Mouse (Mus musculus) liver, postnatal 0 days (tissue): Measurements from ENCODE around the gene Dennd1b. TPM values are rescaled to one million over a fixed set of nuclear protein-coding genes. Genes with fewer than 3 reads are reported as not detected.

Source experiments
- ATAC-seq: fragments of 200-750 bp; cut with Nextera tagmentation; 2 replicates; pipeline ENCODE4 v1.8.0; 2017; ENCODE audit warnings: mild to moderate bottlenecking, moderate library complexity
- DNase-seq: peaks from one replicate; pipeline ENCODE4 v3.0.0-alpha.2; 2016
- H3K27ac ChIP-seq: fragments of 300-500 bp; sonication (generic); 2 replicates; pipeline ENCODE4 v1.5.1; 2014; ENCODE audit warnings: antibody characterized with exemption, moderate library complexity, mild to moderate bottlenecking, low read depth
- H3K27me3 ChIP-seq: fragments of 300-500 bp; sonication (generic); 2 replicates; pipeline ENCODE4 v1.6.1; 2014; ENCODE audit warnings: low read length, control low read depth, mixed read lengths; ENCODE audit not compliant: insufficient read depth
- H3K36me3 ChIP-seq: fragments of 300-500 bp; sonication (generic); replicated peaks from 2 replicates; pipeline ENCODE4 v1.6.1; 2014; ENCODE audit warnings: mild to moderate bottlenecking, control low read depth, low read length, moderate library complexity, mixed read lengths; ENCODE audit not compliant: insufficient read depth
- H3K4me1 ChIP-seq: fragments of 300-500 bp; sonication (generic); 2 replicates; pipeline ENCODE4 v1.6.1; 2014; ENCODE audit warnings: antibody characterized with exemption, mild to moderate bottlenecking, control low read depth; ENCODE audit not compliant: insufficient read depth
- H3K4me2 ChIP-seq: fragments of 300-500 bp; sonication (generic); 2 replicates; pipeline ENCODE4 v1.6.1; 2014; ENCODE audit warnings: low read depth, mild to moderate bottlenecking, low read length, moderate library complexity, mixed read lengths
- H3K4me3 ChIP-seq: fragments of 300-500 bp; sonication (generic); 2 replicates; pipeline ENCODE4 v1.5.1; 2014; ENCODE audit warnings: low read depth, low read length
- H3K9ac ChIP-seq: fragments of 300-500 bp; sonication (generic); replicated peaks from 2 replicates; pipeline ENCODE4 v1.6.1; 2014; ENCODE audit warnings: mild to moderate bottlenecking, moderate library complexity
- H3K9me3 ChIP-seq: fragments of 300-500 bp; sonication (generic); 2 replicates; pipeline ENCODE4 v1.6.1; 2016; ENCODE audit warnings: mild to moderate bottlenecking, control low read depth, low read length, mixed read lengths
- CTCF ChIP-seq: sonication (generic); IDR thresholded peaks from 2 replicates; pipeline ENCODE4 v1.5.1; 2016; ENCODE audit warnings: antibody characterized with exemption, low read depth
- EP300 ChIP-seq: IDR thresholded peaks from 2 replicates; pipeline ENCODE4 v1.6.1; 2016; ENCODE audit warnings: antibody characterized with exemption, low read depth, mild to moderate bottlenecking
- WGBS: fragments of 180-500 bp; shearing (Covaris S2); extraction: QIAGEN DNeasy Blood & Tissue Kit; methylation state at CpG from one replicate; pipeline ENCODE4 v1.1.7; 2014; ENCODE audit not compliant: insufficient replicate concordance; 5-methylcytosine and 5-hydroxymethylcytosine counted together
- polyA plus RNA-seq: library from polyadenylated mRNA; unstranded; fragments of >200 nt; fragmentation: Nextera tagmentation; extraction: Ambion mirVana; gene quantifications from 2 replicates; pipeline ENCODE4 v1.2.1, GENCODE M21; 2015

Gene Dennd1b
- polyA plus RNA-seq, 1 experiment from 2014 or later: 8.4 TPM

DNA sequence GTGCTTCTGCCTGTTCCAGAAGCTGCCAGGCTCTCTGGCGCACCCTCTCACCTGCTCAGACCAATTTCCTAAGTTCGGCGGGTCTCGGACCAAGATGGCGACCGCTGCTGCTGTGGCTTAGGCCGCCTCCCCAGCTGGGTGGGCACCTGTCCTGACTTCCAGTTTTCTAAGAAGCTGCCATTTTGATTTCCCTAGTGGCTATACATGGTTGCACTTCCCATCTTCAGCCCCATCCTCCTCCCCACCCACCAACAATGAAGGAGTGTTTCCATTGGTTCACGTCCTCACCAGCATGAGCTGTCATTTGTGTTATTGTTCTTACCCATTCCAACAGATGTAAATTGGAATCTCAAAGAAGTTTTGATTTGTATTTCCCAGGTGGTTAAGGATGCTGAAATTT, 159.4 kb downstream of the Dennd1b start:
- DNase-seq (no peak), ATAC-seq (no peak)
- H3K27ac ChIP-seq: no peak overlapping the region
- TF ChIP-seq EP300 (no peak), CTCF (no peak)
- H3K4me3 ChIP-seq: no peak overlapping the region
- no peaks in the 10 kb centered on the region for H3K4me1 ChIP-seq
- WGBS: 89% methylated on average over 8 of the region's 8 CpGs
- H3K4me2 ChIP-seq: no peak overlapping the region
- no peak overlapping the region for H3K9ac ChIP-seq
- H3K9me3 ChIP-seq: no peaks in the 10 kb centered on the region
- no peaks in the 10 kb centered on the region for H3K27me3 ChIP-seq
- H3K36me3 ChIP-seq: no peaks in the 10 kb centered on the region

DNA sequence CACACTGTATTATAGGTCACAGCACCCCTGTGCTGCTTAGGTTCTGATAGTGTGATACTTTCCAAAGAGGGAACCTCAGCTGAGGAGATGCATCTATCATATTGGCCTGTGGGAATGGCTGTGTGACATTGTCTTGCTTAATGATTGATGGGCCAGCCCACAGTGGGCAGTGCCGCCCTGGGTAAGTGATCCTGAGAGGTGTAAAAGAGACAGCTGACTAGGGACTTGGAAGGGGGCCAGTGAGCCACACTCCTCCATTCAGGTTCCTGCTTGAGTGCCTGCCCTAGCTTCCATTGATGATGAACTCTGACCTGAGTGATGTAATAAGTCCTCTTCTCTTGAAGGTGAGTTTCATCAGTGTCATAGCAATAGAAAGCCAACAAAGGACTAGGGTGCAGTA, 176.4 kb downstream of the Dennd1b start:
- 72% methylated on average over 1 of the region's 1 CpGs for WGBS
- H3K9me3 ChIP-seq: no peaks in the 10 kb centered on the region
- H3K4me3 ChIP-seq: no peak overlapping the region
- H3K27ac ChIP-seq: no peak overlapping the region
- DNase-seq (no peak), ATAC-seq (peak; percentile 83)
- no peaks in the 10 kb centered on the region for H3K27me3 ChIP-seq
- H3K9ac ChIP-seq: no peak overlapping the region
- TF ChIP-seq CTCF (no peak), EP300 (no peak)
- H3K4me2 ChIP-seq: no peak overlapping the region
- peaks cover 12% of the 10 kb centered on the region for H3K36me3 ChIP-seq
- H3K4me1 ChIP-seq: no peaks in the 10 kb centered on the region

- no peaks in the 10 kb centered on the region for H3K4me1 ChIP-seq
- H3K4me2 ChIP-seq: no peak overlapping the region
- H3K9me3 ChIP-seq: no peaks in the 10 kb centered on the region
- DNase-seq (no peak), ATAC-seq (no peak)
- no peak overlapping the region for H3K9ac ChIP-seq
- TF ChIP-seq CTCF (no peak), EP300 (no peak)
- no peaks in the 10 kb centered on the region for H3K27me3 ChIP-seq
- peaks cover 13% of the 10 kb centered on the region for H3K36me3 ChIP-seq
- 93% methylated on average over 2 of the region's 2 CpGs for WGBS
- no peak overlapping the region for H3K27ac ChIP-seq
- H3K4me3 ChIP-seq: no peak overlapping the region
Observed at GRCm38 (mm10) chr1:139145516-139145915, 182.3 kb downstream of the Dennd1b start.

GRCm38 (mm10) chr1:139146306-139146705, 183.1 kb downstream of the Dennd1b start:
- no peaks in the 10 kb centered on the region for H3K4me1 ChIP-seq
- no peak for TF ChIP-seq CTCF
- no peak for TF ChIP-seq EP300
- H3K27ac ChIP-seq: no peak overlapping the region
- no peaks in the 10 kb centered on the region for H3K27me3 ChIP-seq
- H3K4me3 ChIP-seq: no peak overlapping the region
- H3K4me2 ChIP-seq: no peak overlapping the region
- ATAC-seq (no peak), DNase-seq (no peak)
- peaks cover 13% of the 10 kb centered on the region for H3K36me3 ChIP-seq
- no peaks in the 10 kb centered on the region for H3K9me3 ChIP-seq
- no peak overlapping the region for H3K9ac ChIP-seq
- WGBS: 81% methylated on average over 3 of the region's 3 CpGs

DNA sequence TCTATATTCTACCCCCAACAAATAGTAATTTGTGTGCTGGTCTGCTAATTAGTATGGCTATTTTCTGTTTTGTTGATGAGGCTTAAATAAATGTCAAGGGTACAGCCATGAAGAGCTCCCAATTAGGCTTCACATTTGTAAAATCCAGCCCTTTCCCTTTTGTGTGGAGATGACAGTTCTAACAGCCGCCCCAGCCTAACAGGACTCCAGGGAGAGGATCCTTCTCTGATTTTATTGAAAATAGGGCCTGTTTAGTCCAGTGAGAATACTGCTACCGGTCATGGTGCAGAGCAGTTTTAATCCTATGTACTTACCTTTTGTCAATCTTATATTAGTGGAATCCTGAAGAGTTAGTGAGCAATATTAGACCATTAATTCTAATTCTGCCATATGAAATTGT, 189.8 kb downstream of the Dennd1b start:
- Histone ChIP-seq H3K4me3 (no peak overlapping the region), H3K4me2 (no peak overlapping the region), H3K9ac (no peak overlapping the region), H3K4me1 (no peaks in the 10 kb centered on the region), H3K9me3 (no peaks in the 10 kb centered on the region), H3K36me3 (no peaks in the 10 kb centered on the region), H3K27ac (no peak overlapping the region), H3K27me3 (no peaks in the 10 kb centered on the region)
- 84% methylated on average over 2 of the region's 2 CpGs for WGBS
- DNase-seq: no peak
- no peak for ATAC-seq
- TF ChIP-seq EP300 (no peak), CTCF (no peak)

GRCm38 (mm10) chr1:139153493-139153892, 190.3 kb downstream of the Dennd1b start:
- no peak for TF ChIP-seq EP300
- TF ChIP-seq CTCF: no peak
- no peaks in the 10 kb centered on the region for H3K27me3 ChIP-seq
- H3K27ac ChIP-seq: no peak overlapping the region
- no peak overlapping the region for H3K4me2 ChIP-seq
- H3K9me3 ChIP-seq: no peaks in the 10 kb centered on the region
- H3K4me3 ChIP-seq: no peak overlapping the region
- no peaks in the 10 kb centered on the region for H3K4me1 ChIP-seq
- no peak overlapping the region for H3K9ac ChIP-seq
- no peaks in the 10 kb centered on the region for H3K36me3 ChIP-seq
- no peak for DNase-seq
- WGBS: 68% methylated on average over 6 of the region's 6 CpGs
- no peak for ATAC-seq

DNA sequence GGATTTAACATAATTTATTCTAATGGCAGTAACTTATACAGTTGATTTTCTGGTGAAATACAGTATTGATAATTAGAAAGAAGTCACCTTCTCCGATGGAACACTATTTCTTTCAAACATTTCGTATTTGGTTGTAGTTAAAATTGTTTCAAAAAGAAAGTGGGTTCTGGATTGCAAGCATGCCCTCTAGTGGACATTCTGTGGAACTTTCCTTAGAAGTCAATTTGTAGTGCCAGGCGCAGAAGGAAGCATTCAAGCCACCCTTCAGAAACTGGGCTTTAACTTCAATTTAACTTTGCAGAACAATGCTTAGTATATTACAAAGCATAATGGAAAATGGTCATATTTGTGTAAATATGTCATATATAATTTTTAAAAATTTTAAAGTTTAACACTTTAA, 193.2 kb downstream of the Dennd1b start:
- no peak overlapping the region for H3K4me2 ChIP-seq
- H3K27ac ChIP-seq: no peak overlapping the region
- no peaks in the 10 kb centered on the region for H3K4me1 ChIP-seq
- H3K36me3 ChIP-seq: peaks cover 2% of the 10 kb centered on the region; the same call in 1 of the 2 replicates
- TF ChIP-seq CTCF (peak; percentile 83), EP300 (no peak)
- 31% methylated on average over 3 of the region's 3 CpGs for WGBS
- no peak overlapping the region for H3K4me3 ChIP-seq
- H3K9me3 ChIP-seq: no peaks in the 10 kb centered on the region
- DNase-seq: no peak
- no peak overlapping the region for H3K9ac ChIP-seq
- ATAC-seq: no peak
- H3K27me3 ChIP-seq: no peaks in the 10 kb centered on the region
